In the genomic region with DNA sequence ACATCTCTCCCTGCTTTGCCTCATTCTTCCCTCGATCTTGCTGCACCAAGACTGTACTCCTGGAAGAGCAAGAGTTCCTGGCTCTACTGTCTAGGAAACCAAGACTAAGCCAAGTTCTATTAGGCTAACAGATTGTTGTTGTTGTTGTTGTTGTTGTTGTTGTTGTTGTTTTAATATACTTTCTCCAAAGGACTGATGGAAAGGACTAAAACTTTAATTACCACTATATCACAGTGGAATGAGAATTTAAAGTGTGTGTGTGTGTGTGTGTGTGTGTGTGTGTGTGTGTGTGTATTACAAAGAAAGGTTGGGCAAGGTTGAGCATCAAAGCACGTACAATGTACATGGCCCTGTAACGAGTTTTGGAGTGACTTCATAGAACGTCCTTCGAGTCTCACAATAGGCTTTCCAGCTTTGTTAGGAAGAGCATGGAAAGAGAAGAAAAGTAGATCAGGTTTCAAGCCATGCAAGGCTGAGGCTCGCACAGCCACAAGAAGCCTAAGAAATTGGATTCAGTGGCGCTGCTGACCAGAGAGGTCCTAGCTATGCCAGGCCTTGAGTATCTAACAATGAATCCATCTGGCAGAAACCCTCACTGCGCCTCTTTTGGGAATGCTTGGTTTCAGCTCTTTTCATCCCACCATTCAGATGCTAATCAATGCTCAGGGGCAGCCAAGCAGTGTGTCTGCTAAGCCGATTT, we compare ENCODE assay signal across 9 mouse cellular contexts. TPM values are rescaled to one million over a fixed set of nuclear protein-coding genes. Genes with fewer than 3 reads are reported as not detected.
DNase-seq lines count a peak whose midpoint lies in the region; ATAC-seq and TF ChIP-seq lines count a peak whose summit lies in the region.
"Had no signal": no experiment of that assay in that cellular context is flagged by ENCODE, and none has a peak within 500 bp of the region (broad histone marks: within the 10 kb centered on the region; RNA-seq: fewer than 3 reads in every experiment).

No protein-coding gene starts in this region.

- no peak overlapping the region for H3K9ac ChIP-seq in embryonic facial prominence, embryonic 11.5 days (replicated peaks; ENCODE audit: low read length)
- H3K9ac ChIP-seq in hindbrain, postnatal 0 days (replicated peaks; ENCODE audit: low read length) = no peak overlapping the region
- H3K9ac ChIP-seq in neural tube, embryonic 11.5 days (ENCODE audit: low read length) = no peak overlapping the region

- TF ChIP-seq CTCF in brain, embryonic 14.5 days (IDR thresholded peaks at IDR 0.05; ENCODE audit: borderline replicate concordance, extremely low read depth, insufficient read depth, insufficient read length) = no peak
- TF ChIP-seq CTCF in hindbrain, postnatal 0 days (IDR thresholded peaks at IDR 0.05; ENCODE audit: low read depth) = no peak

- no peak overlapping the region for H3K4me2 ChIP-seq in embryonic facial prominence, embryonic 11.5 days (ENCODE audit: low read depth, low read length)
- H3K4me2 ChIP-seq in hindbrain, postnatal 0 days (ENCODE audit: low read depth, low read length) = peak overlapping the region; percentile 54
- H3K4me2 ChIP-seq in neural tube, embryonic 11.5 days (ENCODE audit: low read depth) = peak overlapping the region; percentile 2; the same call in 1 of the 2 replicates

- no peaks in the 10 kb centered on the region for H3K27me3 ChIP-seq in embryonic facial prominence, embryonic 11.5 days (ENCODE audit: control insufficient read depth, insufficient read depth, low read length)
- no peaks in the 10 kb centered on the region for H3K27me3 ChIP-seq in hindbrain, postnatal 0 days (ENCODE audit: insufficient read depth, low read length)
- H3K27me3 ChIP-seq in neural tube, embryonic 11.5 days (ENCODE audit: control insufficient read depth, insufficient read depth, low read length) = no peaks in the 10 kb centered on the region

- H3K27ac ChIP-seq in embryonic facial prominence, embryonic 11.5 days (replicated peaks; ENCODE audit: low read depth, low read length) = peak overlapping the region; percentile 29; the same call in 1 of the 2 replicates
- peak overlapping the region; percentile 80 for H3K27ac ChIP-seq in hindbrain, postnatal 0 days
- H3K27ac ChIP-seq in neural tube, embryonic 11.5 days (ENCODE audit: low read depth, low read length) = peak overlapping the region; percentile 93

- peak; percentile 13; the same call in 1 of the 2 replicates for TF ChIP-seq POLR2A in brain, embryonic 14.5 days (IDR thresholded peaks at IDR 0.05; ENCODE audit: borderline replicate concordance, extremely low read depth, insufficient read depth, insufficient read length, poor library complexity, severe bottlenecking)

- H3K36me3 ChIP-seq in embryonic facial prominence, embryonic 11.5 days (replicated peaks; ENCODE audit: control insufficient read depth, insufficient read depth, low read depth, low read length) = no peaks in the 10 kb centered on the region
- H3K36me3 ChIP-seq in hindbrain, postnatal 0 days (ENCODE audit: insufficient read depth, low read length) = no peaks in the 10 kb centered on the region
- H3K36me3 ChIP-seq in neural tube, embryonic 11.5 days (ENCODE audit: control insufficient read depth, insufficient read depth, low read length) = no peaks in the 10 kb centered on the region

- peak; percentile 53 for ATAC-seq in embryonic facial prominence, embryonic 11.5 days (replicated peaks; ENCODE audit: insufficient number of reproducible peaks, low FRiP score, low TSS enrichment, low read depth)
- peak; percentile 82 for ATAC-seq in hindbrain, postnatal 0 days
- ATAC-seq in neural tube, embryonic 11.5 days (ENCODE audit: insufficient read depth, low FRiP score, low TSS enrichment) = peak; percentile 87

- no peak overlapping the region for H3K4me3 ChIP-seq in embryonic facial prominence, embryonic 11.5 days (ENCODE audit: low read depth, low read length)
- no peak overlapping the region for H3K4me3 ChIP-seq in hindbrain, postnatal 0 days (ENCODE audit: low read length)
- H3K4me3 ChIP-seq in neural tube, embryonic 11.5 days (ENCODE audit: low read depth, low read length) = no peak overlapping the region

- no peaks in the 10 kb centered on the region for H3K4me1 ChIP-seq in embryonic facial prominence, embryonic 11.5 days (ENCODE audit: control insufficient read depth, insufficient read depth, low read length)
- peaks cover 16% of the 10 kb centered on the region for H3K4me1 ChIP-seq in hindbrain, postnatal 0 days (ENCODE audit: insufficient read depth, low read length)
- H3K4me1 ChIP-seq in neural tube, embryonic 11.5 days (ENCODE audit: control insufficient read depth, insufficient read depth, low read length) = peaks cover 18% of the 10 kb centered on the region; the same call in 1 of the 2 replicates

- WGBS in embryonic facial prominence, embryonic 11.5 days = 27% methylated on average over 9 of the region's 9 CpGs
- 13% methylated on average over 9 of the region's 9 CpGs for WGBS in hindbrain, postnatal 0 days
- 31% methylated on average over 9 of the region's 9 CpGs for WGBS in neural tube, embryonic 11.5 days

- no peaks in the 10 kb centered on the region for H3K9me3 ChIP-seq in embryonic facial prominence, embryonic 11.5 days (replicated peaks; ENCODE audit: control insufficient read depth, low read length)
- no peaks in the 10 kb centered on the region for H3K9me3 ChIP-seq in hindbrain, postnatal 0 days (ENCODE audit: low read length)
- H3K9me3 ChIP-seq in neural tube, embryonic 11.5 days (ENCODE audit: control insufficient read depth, low read length) = no peaks in the 10 kb centered on the region

- DNase-seq in brain, embryonic 14.5 days (ENCODE audit: low read depth) = peak; percentile 98
- DNase-seq in embryonic facial prominence, embryonic 11.5 days (ENCODE audit: low spot score) = peak; percentile 69
- peak; percentile 88 for DNase-seq in hindbrain, postnatal 0 days (ENCODE audit: low spot score)
- DNase-seq in neural tube, embryonic 11.5 days (ENCODE audit: low spot score) = peak; percentile 73
- no peak for DNase-seq in urinary bladder, adult 2 months (ENCODE audit: low spot score)
- no peak for DNase-seq in adrenal gland, postnatal 14 days
- DNase-seq in yolk sac, embryonic 10.5 days (ENCODE audit: low spot score) = no peak
- DNase-seq: adrenal gland, postnatal 10 days; kidney, postnatal 36 days had no signal

RNA-seq across cellular contexts. Expression of a gene that starts 31.4 kb away (rescaled TPM):
- 66.8 and 80.0 TPM in 2 replicates for polyA plus RNA-seq in brain, embryonic 14.5 days (2012; rRNA removed)
- polyA plus RNA-seq in embryonic facial prominence, embryonic 11.5 days (2014; fragmentation: Nextera tagmentation; extraction: Ambion mirVana) = 13.3 and 16.3 TPM in 2 replicates
- 42.1 and 54.4 TPM in 2 replicates for total RNA-seq in hindbrain, postnatal 0 days (2014; rRNA removed)
- 29.3 and 31.2 TPM in 2 replicates for polyA plus RNA-seq in hindbrain, postnatal 0 days (2015; fragmentation: Nextera tagmentation; extraction: Ambion mirVana)
- polyA plus RNA-seq in neural tube, embryonic 11.5 days (2014; fragmentation: Nextera tagmentation; extraction: Ambion mirVana) = 31.4 and 34.6 TPM in 2 replicates
- 7.5 and 8.7 TPM in 2 replicates for polyA plus RNA-seq in urinary bladder, adult 2 months (2012; rRNA removed)
- total RNA-seq in adrenal gland, postnatal 14 days (2021) = 19.5 and 21.6 TPM in 2 replicates

Comparison
In these comparisons a context has a peak if more than half of its experiments do, and no peak if none do; other contexts are left out.
1. DNase-seq: peak in brain, embryonic 14.5 days (single experiment), embryonic facial prominence, embryonic 11.5 days (single experiment), hindbrain, postnatal 0 days (single experiment) and neural tube, embryonic 11.5 days (single experiment); none in urinary bladder, adult 2 months (single experiment), adrenal gland, postnatal 14 days (single experiment) and yolk sac, embryonic 10.5 days (single experiment).
2. H3K27ac ChIP-seq: peak in every context shown above with its lines; median percentile 93 in neural tube, embryonic 11.5 days; 80 in hindbrain, postnatal 0 days; 29 in embryonic facial prominence, embryonic 11.5 days.
3. Peak in every context shown above with its lines, with median percentiles within 50 percentile points of each other: ATAC-seq.